Mouse (Mus musculus): ENCODE data around the gene Prr15.

DNA sequence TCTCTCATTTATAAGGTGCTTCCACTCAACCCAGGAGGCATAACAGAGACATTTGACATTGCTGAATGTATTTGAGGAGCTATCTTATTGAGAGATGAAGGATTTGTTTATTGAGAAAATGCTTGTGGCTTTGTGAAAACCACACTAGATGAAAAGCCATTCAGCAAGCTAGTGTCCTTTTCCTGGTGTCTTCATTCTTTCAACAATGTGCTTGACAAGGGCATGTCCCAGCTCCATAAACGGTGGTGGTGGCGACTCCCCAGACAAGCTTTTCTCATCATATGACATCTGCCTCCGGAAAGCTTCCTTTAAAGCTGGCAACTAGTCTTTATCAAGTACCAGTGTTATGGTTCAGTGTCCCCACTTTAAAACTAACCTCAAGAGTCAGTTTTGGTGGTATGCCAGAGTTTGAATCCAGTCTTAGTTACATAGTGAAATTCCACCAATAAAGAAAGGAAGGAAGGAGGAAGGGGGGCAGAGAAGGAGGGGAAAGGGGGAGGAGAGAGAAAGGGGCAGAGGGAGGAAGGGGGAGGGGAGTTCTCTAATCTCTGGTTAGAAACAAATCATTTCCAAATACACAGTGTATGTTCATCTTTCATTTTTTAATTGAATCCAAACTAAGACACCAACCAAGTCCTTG lies at the start of gene Prr15:
- TF ChIP-seq CTCF (IDR thresholded peaks at IDR 0.05; ENCODE audit: control insufficient read depth, insufficient read depth, insufficient read length): no peak
- TF ChIP-seq MYOD1 (IDR thresholded peaks at IDR 0.05; ENCODE audit: control insufficient read depth, insufficient read length, low read depth): no peak
- no peak for TF ChIP-seq MYOG (IDR thresholded peaks at IDR 0.05; ENCODE audit: control insufficient read depth, extremely low read depth, insufficient read length)
- TF ChIP-seq MAX (IDR thresholded peaks at IDR 0.05): no peak
- no peak for TF ChIP-seq USF1 (IDR thresholded peaks at IDR 0.05; ENCODE audit: low read depth)
- no peak for TF ChIP-seq CEBPB (IDR thresholded peaks at IDR 0.05; ENCODE audit: low read depth)
- no peak for TF ChIP-seq FOSL1 (IDR thresholded peaks at IDR 0.05; ENCODE audit: insufficient read depth, low read length, poor library complexity, severe bottlenecking)

All from C2C12 (cell line).